Mouse (Mus musculus): Measurements from ENCODE around the gene Npas3.

The Npas3 gene

GRCm38 (mm10) chr12:53794718-53795400 lies 546.4 kb downstream of the Npas3 start:
- no peak for DNase-seq (ENCODE audit: low spot score in 2 of 2)

GRCm38 (mm10) chr12:53801831-53802230 lies 553.4 kb downstream of the Npas3 start:
- DNase-seq (ENCODE audit: low spot score in 2 of 2): no peak

GRCm38 (mm10) chr12:53802381-53802780 lies 553.9 kb downstream of the Npas3 start:
- DNase-seq (ENCODE audit: low spot score in 2 of 2): no peak

- no peak for DNase-seq (ENCODE audit: low spot score in 2 of 2)
Measured at GRCm38 (mm10) chr12:53810081-53810480, 561.6 kb downstream of the Npas3 start.

- no peak for DNase-seq (ENCODE audit: low spot score in 2 of 2)
Measured at GRCm38 (mm10) chr12:53814291-53814690, 565.8 kb downstream of the Npas3 start.

GRCm38 (mm10) chr12:53819982-53820381 lies 571.5 kb downstream of the Npas3 start:
- DNase-seq (ENCODE audit: low spot score in 2 of 2): no peak

- no peak for DNase-seq (ENCODE audit: low spot score in 2 of 2)
Measured at GRCm38 (mm10) chr12:53822881-53823280, 574.4 kb downstream of the Npas3 start.

GRCm38 (mm10) chr12:53825251-53825650 lies 576.8 kb downstream of the Npas3 start:
- DNase-seq (ENCODE audit: low spot score in 2 of 2): no peak

GRCm38 (mm10) chr12:53825898-53826605 lies 577.6 kb downstream of the Npas3 start:
- no peak for DNase-seq (ENCODE audit: low spot score in 2 of 2)

- DNase-seq (ENCODE audit: low spot score in 2 of 2): no peak
Measured at GRCm38 (mm10) chr12:53826812-53827211, 578.3 kb downstream of the Npas3 start.

- DNase-seq (ENCODE audit: low spot score in 2 of 2): peak; percentile 8 to 34
Measured at GRCm38 (mm10) chr12:53832590-53832989, 584.1 kb downstream of the Npas3 start.

- DNase-seq (ENCODE audit: low spot score in 2 of 2): no peak
Measured at GRCm38 (mm10) chr12:53833348-53833747, 584.9 kb downstream of the Npas3 start.

- DNase-seq (ENCODE audit: low spot score in 2 of 2): no peak
Measured at GRCm38 (mm10) chr12:53836031-53836790, 587.7 kb downstream of the Npas3 start.

- DNase-seq (ENCODE audit: low spot score in 2 of 2): peak; percentile 17 to 23
Measured at GRCm38 (mm10) chr12:53837408-53837807, 588.9 kb downstream of the Npas3 start.

- no peak for DNase-seq (ENCODE audit: low spot score in 2 of 2)
Measured at GRCm38 (mm10) chr12:53838541-53838940, 590.1 kb downstream of the Npas3 start.

GRCm38 (mm10) chr12:53841928-53842671 lies 593.6 kb downstream of the Npas3 start:
- no peak for DNase-seq (ENCODE audit: low spot score in 2 of 2)

GRCm38 (mm10) chr12:53843626-53844025 lies 595.1 kb downstream of the Npas3 start:
- no peak for DNase-seq (ENCODE audit: low spot score in 2 of 2)

GRCm38 (mm10) chr12:53846154-53846665 lies 597.7 kb downstream of the Npas3 start:
- DNase-seq (ENCODE audit: low spot score in 2 of 2): no peak

- DNase-seq (ENCODE audit: low spot score in 2 of 2): no peak
Measured at GRCm38 (mm10) chr12:53849263-53849662, 600.8 kb downstream of the Npas3 start.

GRCm38 (mm10) chr12:53852432-53852831 lies 604.0 kb downstream of the Npas3 start:
- no peak for DNase-seq (ENCODE audit: low spot score in 2 of 2)

GRCm38 (mm10) chr12:53860176-53860575 lies 611.7 kb downstream of the Npas3 start:
- DNase-seq (ENCODE audit: low spot score in 2 of 2): no peak

- DNase-seq (ENCODE audit: low spot score in 2 of 2): no peak
Measured at GRCm38 (mm10) chr12:53862281-53862680, 613.8 kb downstream of the Npas3 start.

All from spleen, postnatal 36 days (tissue).